Mouse (Mus musculus) heart, postnatal 0 days (tissue): ENCODE data around the gene Milr1.

Experiments
- CTCF ChIP-seq: IDR thresholded peaks from 2 replicates; pipeline ENCODE4 v1.5.1; 2016; ENCODE audit warnings: antibody characterized with exemption, control low read depth, low read depth
- EP300 ChIP-seq: IDR thresholded peaks from 2 replicates; pipeline ENCODE4 v1.6.1; 2016; ENCODE audit warnings: antibody characterized with exemption, low read depth

- TF ChIP-seq CTCF (no peak), EP300 (no peak)
Measured at GRCm38 (mm10) chr11:106818341-106818740, 67.3 kb downstream of the Milr1 start.
